Mouse (Mus musculus) limb, embryonic 12.5 days (tissue): ENCODE data around the gene Itprip. TPM values are rescaled to one million over a fixed set of nuclear protein-coding genes. Genes with fewer than 3 reads are reported as not detected.

Experiments used
- ATAC-seq: fragments of 200-750 bp; cut with Nextera tagmentation; 2 replicates; pipeline ENCODE4 v1.8.0; 2017; ENCODE audit warnings: low read depth, moderate TSS enrichment; ENCODE audit not compliant: insufficient number of reproducible peaks, insufficient read depth, low FRiP score, low TSS enrichment
- H3K27ac ChIP-seq: fragments of 300-500 bp; sonication (generic); 2 replicates; pipeline ENCODE4 v1.5.1; 2016; ENCODE audit warnings: mild to moderate bottlenecking, moderate library complexity
- H3K27me3 ChIP-seq: fragments of 300-500 bp; sonication (generic); 2 replicates; pipeline ENCODE4 v1.6.1; 2016; ENCODE audit warnings: mild to moderate bottlenecking, moderate library complexity
- H3K36me3 ChIP-seq: fragments of 300-500 bp; sonication (generic); 2 replicates; pipeline ENCODE4 v1.6.1; 2016; ENCODE audit warnings: mild to moderate bottlenecking, moderate library complexity
- H3K4me1 ChIP-seq: fragments of 300-500 bp; sonication (generic); replicated peaks from 2 replicates; pipeline ENCODE4 v1.6.1; 2016
- H3K4me2 ChIP-seq: fragments of 300-500 bp; sonication (generic); 2 replicates; pipeline ENCODE4 v1.6.1; 2016; ENCODE audit warnings: mild to moderate bottlenecking, moderate library complexity
- H3K4me3 ChIP-seq: fragments of 300-500 bp; sonication (generic); replicated peaks from 2 replicates; pipeline ENCODE4 v1.5.1; 2016; ENCODE audit warnings: mild to moderate bottlenecking
- H3K9ac ChIP-seq: fragments of 300-500 bp; sonication (generic); replicated peaks from 2 replicates; pipeline ENCODE4 v1.6.1; 2016; ENCODE audit warnings: mild to moderate bottlenecking, moderate library complexity
- H3K9me3 ChIP-seq: fragments of 300-500 bp; sonication (generic); 2 replicates; pipeline ENCODE4 v1.6.1; 2016; ENCODE audit warnings: mild to moderate bottlenecking, moderate library complexity
- WGBS: fragments of 180-500 bp; shearing (Covaris S2); methylation state at CpG from one replicate; pipeline ENCODE4 v1.1.7; 2016; 5-methylcytosine and 5-hydroxymethylcytosine counted together
- polyA plus RNA-seq: library from polyadenylated mRNA; unstranded; fragments of >200 nt; fragmentation: Nextera tagmentation; extraction: Ambion mirVana; gene quantifications from 2 replicates; pipeline ENCODE4 v1.2.1, GENCODE M21; 2016

Itprip gene
- polyA plus RNA-seq, 1 experiment from 2014 or later: 29.9 TPM

DNA sequence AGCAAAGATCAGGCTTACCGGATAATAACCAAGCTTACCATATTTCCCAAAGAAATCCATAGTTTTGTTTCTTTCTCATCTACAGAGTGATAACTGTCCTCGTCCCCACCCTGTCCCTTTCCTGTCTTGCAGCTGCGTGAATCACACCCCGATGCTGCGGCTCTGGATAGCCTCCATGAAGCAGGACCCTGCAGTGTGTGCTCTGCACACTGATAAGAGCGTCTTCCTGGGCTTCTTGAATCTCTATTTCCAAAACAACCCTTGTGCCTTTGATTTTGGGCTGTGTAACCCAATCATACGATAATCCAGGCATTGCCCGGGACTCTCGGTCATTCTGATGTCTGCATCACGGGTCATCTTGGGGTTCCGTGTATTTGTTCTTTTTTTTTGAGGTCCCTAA, 33.2 kb downstream of the Itprip start:
- H3K4me1 ChIP-seq: peaks cover 31% of the 10 kb centered on the region
- no peak overlapping the region for H3K27ac ChIP-seq
- H3K4me3 ChIP-seq: no peak overlapping the region
- ATAC-seq: no peak
- no peak overlapping the region for H3K4me2 ChIP-seq
- H3K9ac ChIP-seq: no peak overlapping the region
- no peaks in the 10 kb centered on the region for H3K27me3 ChIP-seq
- 0 out of 2 replicates have a peak, but pooled peaks cover 3% of the 10 kb centered on the region for H3K9me3 ChIP-seq
- no peaks in the 10 kb centered on the region for H3K36me3 ChIP-seq
- WGBS: 82% methylated on average over 11 of the region's 11 CpGs

DNA sequence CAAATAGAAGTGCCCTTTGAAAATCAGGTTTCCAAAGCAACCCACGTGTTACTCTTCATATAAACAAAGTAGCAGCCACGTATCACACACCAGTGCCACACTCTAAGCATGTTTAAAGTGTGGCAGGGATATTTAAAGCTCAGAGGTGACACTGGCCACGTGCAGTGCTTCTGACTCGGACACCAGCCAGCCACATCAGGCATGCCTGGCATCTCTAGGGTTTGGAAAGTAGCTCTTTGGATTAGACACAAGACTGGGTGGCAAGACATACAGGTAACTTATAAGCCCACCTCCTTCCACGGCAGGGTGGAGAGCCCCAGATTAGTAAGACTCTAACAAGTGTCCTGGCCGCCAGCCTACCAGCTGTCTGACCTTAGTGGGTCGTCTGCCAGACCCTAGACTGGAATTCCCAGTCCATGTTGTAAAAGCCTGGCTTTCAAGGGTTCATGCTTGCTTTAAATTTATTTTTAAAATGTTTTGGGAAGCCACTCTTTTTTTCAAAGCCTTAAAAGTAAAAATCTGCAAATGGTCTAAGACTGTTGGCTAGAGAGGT, 33.8 kb downstream of the Itprip start:
- Histone ChIP-seq H3K9me3 (0 out of 2 replicates have a peak, but pooled peaks cover 3% of the 10 kb centered on the region), H3K27me3 (no peaks in the 10 kb centered on the region), H3K9ac (no peak overlapping the region), H3K4me1 (peaks cover 26% of the 10 kb centered on the region), H3K27ac (no peak overlapping the region), H3K4me3 (no peak overlapping the region), H3K36me3 (no peaks in the 10 kb centered on the region), H3K4me2 (no peak overlapping the region)
- 56% methylated on average over 7 of the region's 7 CpGs for WGBS
- ATAC-seq: no peak

DNA sequence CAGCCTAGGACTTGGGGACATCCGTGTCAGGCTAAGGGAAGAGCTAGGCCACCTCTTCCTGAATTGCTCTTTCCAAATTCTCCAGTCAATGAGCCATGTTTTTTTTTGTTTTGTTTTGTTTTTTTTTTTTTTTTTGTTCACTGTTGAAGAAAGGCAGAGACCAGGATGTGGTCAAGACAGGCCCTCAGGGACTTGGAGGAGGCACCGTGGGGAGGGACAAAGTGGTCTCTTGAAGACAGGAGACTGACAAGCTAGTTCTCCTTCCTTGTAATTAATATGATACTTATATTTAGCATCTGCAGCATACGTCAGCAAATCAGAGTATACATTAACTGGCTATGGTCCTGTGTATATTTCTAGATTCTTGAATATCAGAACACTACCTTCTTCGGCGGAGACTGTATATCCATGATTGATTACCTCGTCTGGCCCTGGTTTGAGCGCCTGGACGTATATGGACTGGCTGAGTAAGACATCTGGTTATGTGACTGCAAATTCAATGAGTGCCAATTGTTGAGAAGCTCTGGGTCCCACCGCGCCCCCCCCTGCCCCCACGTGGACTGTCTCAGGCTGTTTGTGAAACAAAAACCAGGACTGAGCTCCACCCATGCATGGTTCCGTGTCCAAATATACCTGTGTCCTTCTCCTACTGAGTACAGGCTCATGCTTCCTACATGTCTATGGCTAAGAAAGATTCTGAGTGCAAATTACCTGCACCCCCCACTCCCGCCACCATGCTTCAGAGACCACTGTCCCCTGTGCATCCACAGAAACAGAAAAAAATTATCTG, 34.6 kb downstream of the Itprip start:
- Histone ChIP-seq H3K36me3 (no peaks in the 10 kb centered on the region), H3K9ac (no peak overlapping the region), H3K4me3 (no peak overlapping the region), H3K4me2 (no peak overlapping the region), H3K9me3 (0 out of 2 replicates have a peak, but pooled peaks cover 3% of the 10 kb centered on the region), H3K27ac (no peak overlapping the region), H3K27me3 (no peaks in the 10 kb centered on the region), H3K4me1 (peaks cover 23% of the 10 kb centered on the region)
- 71% methylated on average over 13 of the region's 13 CpGs for WGBS
- no peak for ATAC-seq

DNA sequence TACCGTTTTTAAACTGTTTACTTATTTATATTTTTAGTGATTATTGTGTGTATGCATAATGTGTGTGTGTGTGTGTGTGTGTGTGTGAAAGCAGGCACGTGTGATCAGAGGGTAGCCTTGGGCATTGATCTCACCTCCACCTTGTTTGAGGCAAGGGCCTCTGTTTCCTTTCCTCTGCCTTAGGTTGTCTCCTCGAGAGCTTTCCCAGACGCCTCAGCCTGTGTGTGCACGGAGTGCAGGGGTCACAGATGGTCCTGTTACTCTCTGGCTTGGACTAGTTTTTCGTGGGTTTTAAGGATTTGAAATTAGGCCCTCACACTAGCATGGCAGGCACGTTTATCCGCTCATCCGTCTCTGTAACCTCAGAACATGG, 36.2 kb downstream of the Itprip start:
- peak; percentile 27; the same call in 1 of the 2 replicates for ATAC-seq
- no peaks in the 10 kb centered on the region for H3K36me3 ChIP-seq

DNA sequence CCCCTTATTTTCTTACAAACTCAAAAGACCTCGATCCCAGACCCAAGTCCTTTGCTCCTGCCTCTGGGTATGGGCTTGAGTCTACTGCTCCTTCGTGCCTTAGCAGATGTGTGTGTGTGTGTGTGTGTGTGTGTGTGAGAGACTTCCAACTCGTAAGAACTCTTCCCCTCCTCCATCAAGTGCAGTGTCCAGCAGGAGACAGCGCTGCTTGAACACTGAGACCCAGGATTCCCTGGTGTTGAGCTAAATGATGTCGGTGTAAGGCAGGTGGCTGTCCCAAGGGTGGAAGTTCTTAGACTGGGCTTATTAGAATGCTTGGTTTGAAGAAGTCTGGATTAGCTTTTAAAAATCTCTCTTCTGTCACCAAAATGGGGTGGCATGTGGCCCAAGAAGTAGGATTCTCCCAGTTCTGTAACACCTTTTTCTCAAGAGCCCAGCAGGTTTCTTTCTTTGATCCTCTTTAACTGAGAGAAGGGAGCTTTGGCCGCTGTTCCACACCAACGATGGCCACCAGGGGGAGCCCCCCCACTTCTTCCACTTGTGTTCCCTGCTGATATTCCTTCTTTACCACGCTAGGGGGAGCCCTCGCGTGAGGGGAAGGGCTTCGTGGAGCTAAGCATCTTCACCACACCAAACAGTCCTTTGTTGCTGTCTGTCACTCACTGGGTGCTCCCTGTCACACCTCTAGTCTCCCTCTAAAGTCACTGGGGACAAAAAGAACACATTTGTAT, 36.8 kb downstream of the Itprip start:
- H3K4me1 ChIP-seq: peaks cover 23% of the 10 kb centered on the region
- no peaks in the 10 kb centered on the region for H3K27me3 ChIP-seq
- H3K4me2 ChIP-seq: no peak overlapping the region
- 0 out of 2 replicates have a peak overlapping the region, but pooled peaks have one; percentile 35 for H3K27ac ChIP-seq
- ATAC-seq: no peak
- no peaks in the 10 kb centered on the region for H3K9me3 ChIP-seq
- no peak overlapping the region for H3K4me3 ChIP-seq
- WGBS: 24% methylated on average over 11 of the region's 11 CpGs
- H3K9ac ChIP-seq: no peak overlapping the region
- no peaks in the 10 kb centered on the region for H3K36me3 ChIP-seq

More for the DNA sequence above, 36.2 kb downstream of the Itprip start:
- H3K9ac ChIP-seq: no peak overlapping the region
- H3K9me3 ChIP-seq: no peaks in the 10 kb centered on the region
- H3K4me3 ChIP-seq: no peak overlapping the region
- H3K4me2 ChIP-seq: no peak overlapping the region
- WGBS: 40% methylated on average over 9 of the region's 9 CpGs
- peaks cover 23% of the 10 kb centered on the region for H3K4me1 ChIP-seq
- H3K27ac ChIP-seq: 0 out of 2 replicates have a peak overlapping the region, but pooled peaks have one; percentile 35
- H3K27me3 ChIP-seq: no peaks in the 10 kb centered on the region

DNA sequence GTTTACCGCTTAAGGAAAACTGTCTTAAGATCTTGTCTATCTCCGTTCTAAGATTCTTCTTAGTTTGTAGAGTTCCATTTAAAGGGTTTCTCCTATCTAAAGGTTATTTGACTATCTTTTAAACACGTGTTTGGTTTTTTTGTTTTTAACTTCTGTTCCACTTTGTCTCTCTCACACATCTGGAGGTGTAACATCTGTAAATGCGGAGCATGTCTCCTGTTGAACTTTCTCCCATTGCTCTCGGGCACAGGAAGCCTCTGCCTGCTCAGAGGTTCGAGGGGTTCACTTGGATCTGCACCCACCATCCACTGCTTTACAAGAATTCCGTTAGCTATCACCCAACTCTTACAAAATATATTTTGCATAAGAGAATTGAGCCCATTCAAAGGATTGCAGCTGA, 37.6 kb downstream of the Itprip start:
- ATAC-seq: no peak
- WGBS: 80% methylated on average over 7 of the region's 7 CpGs
- no peaks in the 10 kb centered on the region for H3K36me3 ChIP-seq
- no peaks in the 10 kb centered on the region for H3K9me3 ChIP-seq
- no peaks in the 10 kb centered on the region for H3K27me3 ChIP-seq
- H3K9ac ChIP-seq: no peak overlapping the region
- H3K4me2 ChIP-seq: no peak overlapping the region
- no peak overlapping the region for H3K27ac ChIP-seq
- H3K4me1 ChIP-seq: peaks cover 18% of the 10 kb centered on the region
- H3K4me3 ChIP-seq: no peak overlapping the region

DNA sequence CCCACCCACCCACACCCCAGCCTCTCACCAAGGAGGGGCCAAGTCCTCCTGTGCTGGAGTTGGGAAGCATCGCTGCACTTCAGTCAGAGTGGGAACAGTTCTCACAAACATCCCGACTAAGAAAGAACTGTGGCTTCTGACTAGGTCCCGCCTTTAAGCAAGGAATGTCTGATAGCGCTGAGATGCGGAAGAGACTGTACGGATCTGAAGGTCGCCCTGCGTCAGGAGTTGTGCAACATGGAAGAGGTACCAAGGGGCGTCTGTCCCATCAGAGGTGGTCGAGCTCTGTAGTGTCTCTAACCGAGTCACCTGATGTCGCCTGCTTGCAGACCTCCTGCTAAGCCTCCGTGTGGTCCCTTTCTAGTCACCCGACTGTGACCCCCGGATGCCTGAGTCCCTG, 42.8 kb downstream of the Itprip start:
- Histone ChIP-seq H3K9me3 (no peaks in the 10 kb centered on the region), H3K9ac (no peak overlapping the region), H3K4me1 (no peaks in the 10 kb centered on the region; the same call in 1 of the 2 replicates), H3K27me3 (peaks cover 7% of the 10 kb centered on the region), H3K4me3 (no peak overlapping the region), H3K27ac (no peak overlapping the region), H3K36me3 (no peaks in the 10 kb centered on the region), H3K4me2 (no peak overlapping the region)
- no peak for ATAC-seq
- 84% methylated on average over 15 of the region's 15 CpGs for WGBS

DNA sequence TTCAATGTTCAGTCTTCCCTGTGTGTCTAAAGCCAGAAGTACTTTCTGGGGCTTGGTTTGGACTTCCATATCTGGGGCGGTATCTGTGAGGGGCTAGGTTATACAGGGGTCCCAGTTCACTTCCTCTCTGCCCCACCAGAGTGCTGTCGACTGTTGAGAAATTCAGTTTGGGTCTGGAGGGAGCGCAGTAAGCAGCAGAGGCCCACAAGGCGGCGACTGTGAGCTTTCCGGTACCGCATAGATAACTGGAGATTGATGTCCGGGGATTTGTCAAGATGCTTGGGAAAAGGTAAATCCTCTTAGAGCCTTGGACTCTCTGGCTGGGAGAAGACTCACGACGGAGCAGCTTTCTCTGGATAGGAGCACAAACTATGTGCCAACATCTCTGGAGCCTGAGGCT, 47.6 kb downstream of the Itprip start:
- Histone ChIP-seq H3K4me2 (no peak overlapping the region), H3K27me3 (peaks cover 7% of the 10 kb centered on the region), H3K27ac (no peak overlapping the region), H3K4me1 (peaks cover 14% of the 10 kb centered on the region), H3K9me3 (no peaks in the 10 kb centered on the region), H3K4me3 (no peak overlapping the region), H3K9ac (no peak overlapping the region), H3K36me3 (no peaks in the 10 kb centered on the region)
- no peak for ATAC-seq
- WGBS: 35% methylated on average over 10 of the region's 10 CpGs

DNA sequence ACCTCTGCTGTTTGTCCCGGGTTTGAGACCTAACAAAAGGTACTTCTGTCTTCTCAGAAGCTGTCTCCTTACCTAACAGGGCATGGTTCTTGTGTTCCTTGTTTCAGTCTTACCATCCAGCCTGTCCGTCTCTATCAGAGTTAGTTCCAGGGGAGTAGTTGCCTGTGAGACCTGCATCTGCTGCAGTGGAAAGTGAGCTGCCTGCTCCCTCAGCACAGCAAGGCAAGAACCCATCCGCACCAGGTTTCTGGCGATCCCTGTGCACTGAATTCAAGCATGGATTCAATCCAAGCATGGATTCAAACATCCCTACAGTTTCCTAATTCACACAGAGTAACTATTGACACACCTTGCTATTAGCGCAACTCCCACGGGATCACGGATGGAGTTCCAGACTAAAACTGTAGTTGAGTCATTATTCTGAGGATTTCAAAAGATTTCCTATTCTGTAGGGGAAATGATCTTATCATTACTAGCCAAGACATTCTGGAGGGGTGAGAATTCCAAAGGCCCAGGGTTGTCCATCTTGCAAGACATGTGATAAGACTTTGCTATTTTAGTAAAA, 48.9 kb downstream of the Itprip start:
- 76% methylated on average over 7 of the region's 7 CpGs for WGBS
- ATAC-seq: no peak
- no peak overlapping the region for H3K9ac ChIP-seq

DNA sequence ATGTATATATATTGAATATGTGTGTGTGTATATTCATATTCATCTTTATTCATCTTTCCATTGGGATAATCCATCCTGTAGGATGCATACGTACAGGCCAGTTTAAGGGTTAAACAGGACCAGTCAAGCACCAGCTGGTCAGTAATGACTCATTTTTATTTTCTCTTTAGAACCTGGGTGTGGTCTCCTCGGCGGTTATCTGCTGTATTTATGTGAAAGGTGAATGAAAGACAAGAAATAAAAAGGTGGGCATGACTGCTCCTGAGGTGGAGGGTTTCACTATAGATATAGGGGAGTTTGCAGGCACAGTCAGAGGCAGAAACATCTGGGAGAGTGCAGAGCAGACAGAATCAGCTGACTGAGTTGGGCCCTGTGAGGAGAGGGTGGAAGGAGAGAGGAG, 49.6 kb downstream of the Itprip start:
- H3K9me3 ChIP-seq: no peaks in the 10 kb centered on the region
- no peaks in the 10 kb centered on the region; the same call in 1 of the 2 replicates for H3K36me3 ChIP-seq
- peaks cover 3% of the 10 kb centered on the region; the same call in 1 of the 2 replicates for H3K27me3 ChIP-seq
- 0 out of 2 replicates have a peak overlapping the region, but pooled peaks have one; percentile 72 for H3K27ac ChIP-seq
- no peak for ATAC-seq
- peaks cover 21% of the 10 kb centered on the region for H3K4me1 ChIP-seq
- H3K4me3 ChIP-seq: no peak overlapping the region
- no peak overlapping the region for H3K9ac ChIP-seq
- 44% methylated on average over 3 of the region's 3 CpGs for WGBS
- H3K4me2 ChIP-seq: no peak overlapping the region

More for the DNA sequence above, 48.9 kb downstream of the Itprip start:
- Histone ChIP-seq H3K4me3 (no peak overlapping the region), H3K4me1 (peaks cover 17% of the 10 kb centered on the region), H3K9me3 (no peaks in the 10 kb centered on the region), H3K4me2 (no peak overlapping the region), H3K27ac (0 out of 2 replicates have a peak overlapping the region, but pooled peaks have one; percentile 45), H3K36me3 (no peaks in the 10 kb centered on the region), H3K27me3 (peaks cover 3% of the 10 kb centered on the region; the same call in 1 of the 2 replicates)

DNA sequence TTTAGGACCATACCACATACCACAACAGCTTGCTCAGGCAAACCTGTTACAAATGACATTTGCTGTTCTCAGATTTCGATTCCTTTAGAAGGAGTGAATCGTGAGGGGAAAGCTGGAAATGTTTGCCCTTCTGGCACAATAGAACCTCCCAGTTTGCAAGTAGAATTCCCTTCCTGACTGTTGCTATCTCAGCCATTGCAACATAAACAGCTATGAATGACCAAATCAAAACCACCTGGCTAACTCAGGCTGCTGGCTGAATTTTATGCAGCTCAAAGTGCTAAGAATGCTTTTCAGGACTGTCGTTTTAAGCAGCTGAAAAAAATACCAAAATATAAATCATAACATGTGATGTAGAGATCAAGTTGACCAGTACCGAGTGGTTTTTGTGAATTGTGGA, 50.1 kb downstream of the Itprip start:
- Histone ChIP-seq H3K9ac (no peak overlapping the region), H3K4me2 (no peak overlapping the region), H3K4me1 (peaks cover 21% of the 10 kb centered on the region), H3K4me3 (no peak overlapping the region), H3K9me3 (no peaks in the 10 kb centered on the region), H3K27ac (peak overlapping the region; percentile 72), H3K36me3 (peaks cover 6% of the 10 kb centered on the region), H3K27me3 (peaks cover 1% of the 10 kb centered on the region; the same call in 1 of the 2 replicates)
- ATAC-seq: no peak
- 35% methylated on average over 4 of the region's 4 CpGs for WGBS
